Mouse (Mus musculus) heart, embryonic 16.5 days (tissue): ENCODE measurements at regions not wholly inside any gene's neighbourhood (a gene's known extent, or its start where the extent isn't known, plus 50 kb on each side); places are given as distances from the start of the nearest gene placed in this dataset.

ENCODE experiments used
- ATAC-seq: fragments of 200-750 bp; cut with Nextera tagmentation; replicated peaks from 2 replicates; pipeline ENCODE4 v1.8.0; 2017; ENCODE audit warnings: moderate number of reproducible peaks; ENCODE audit not compliant: insufficient read depth, low FRiP score; ENCODE audit errors: extremely low read depth
- H3K27ac ChIP-seq: fragments of 300-500 bp; sonication (generic); 2 replicates; pipeline ENCODE4 v1.5.1; 2014; ENCODE audit warnings: mild to moderate bottlenecking, low read length, control low read depth, moderate library complexity
- H3K27me3 ChIP-seq: fragments of 300-500 bp; sonication (generic); 2 replicates; pipeline ENCODE4 v1.6.1; 2014; ENCODE audit warnings: low read length, mixed read lengths; ENCODE audit not compliant: control insufficient read depth, insufficient read depth
- H3K36me3 ChIP-seq: fragments of 300-500 bp; sonication (generic); 2 replicates; pipeline ENCODE4 v1.6.1; 2014; ENCODE audit not compliant: control insufficient read depth, insufficient read depth
- H3K4me1 ChIP-seq: fragments of 300-500 bp; sonication (generic); 2 replicates; pipeline ENCODE4 v1.6.1; 2014; ENCODE audit warnings: low read length, mixed read lengths; ENCODE audit not compliant: control insufficient read depth, insufficient read depth
- H3K4me2 ChIP-seq: fragments of 300-500 bp; sonication (generic); 2 replicates; pipeline ENCODE4 v1.6.1; 2014; ENCODE audit warnings: low read depth, mild to moderate bottlenecking, control low read depth, low read length
- H3K4me3 ChIP-seq: fragments of 300-500 bp; sonication (generic); 2 replicates; pipeline ENCODE4 v1.5.1; 2014; ENCODE audit warnings: mild to moderate bottlenecking, control low read depth, low read length
- H3K9ac ChIP-seq: fragments of 300-500 bp; sonication (generic); 2 replicates; pipeline ENCODE4 v1.6.1; 2014; ENCODE audit warnings: low read length, control low read depth
- H3K9me3 ChIP-seq: fragments of 300-500 bp; sonication (generic); replicated peaks from 2 replicates; pipeline ENCODE4 v1.6.1; 2016; ENCODE audit warnings: low read length; ENCODE audit not compliant: control insufficient read depth
- whole genome bisulfite sequencing: fragments of 180-500 bp; shearing (Covaris S2); extraction: QIAGEN DNeasy Blood & Tissue Kit; methylation state at CpG from one replicate; pipeline ENCODE4 v1.1.7; 2014; 5-methylcytosine and 5-hydroxymethylcytosine counted together

DNA sequence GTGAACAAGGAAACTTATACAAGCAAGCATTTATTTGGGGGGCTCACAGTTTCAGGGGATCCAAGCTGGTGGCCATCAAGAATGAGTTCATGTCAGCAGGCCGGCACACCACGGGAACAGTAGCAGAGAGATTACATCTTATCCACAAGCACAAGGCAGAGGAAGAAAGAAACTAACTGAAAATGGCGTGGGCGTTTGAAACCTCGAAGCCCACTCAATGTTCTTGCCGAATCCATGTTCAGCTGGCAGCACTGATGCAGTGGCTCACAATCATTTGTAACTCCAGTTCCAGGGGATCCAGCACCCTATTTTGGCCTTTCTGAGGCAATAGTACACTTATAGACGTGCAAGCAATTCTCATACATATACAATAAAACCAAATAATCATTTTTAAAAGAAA lies 404.7 kb downstream of the Cdh26 start:
- 76% methylated on average over 7 of the region's 7 CpGs for WGBS
- no peaks in the 10 kb centered on the region for H3K27me3 ChIP-seq
- H3K9me3 ChIP-seq = no peaks in the 10 kb centered on the region
- peaks cover 14% of the 10 kb centered on the region for H3K4me1 ChIP-seq
- ATAC-seq = no peak
- H3K36me3 ChIP-seq = no peaks in the 10 kb centered on the region
- no peak overlapping the region for H3K27ac ChIP-seq
- no peak overlapping the region for H3K9ac ChIP-seq
- H3K4me2 ChIP-seq = no peak overlapping the region
- no peak overlapping the region for H3K4me3 ChIP-seq

DNA sequence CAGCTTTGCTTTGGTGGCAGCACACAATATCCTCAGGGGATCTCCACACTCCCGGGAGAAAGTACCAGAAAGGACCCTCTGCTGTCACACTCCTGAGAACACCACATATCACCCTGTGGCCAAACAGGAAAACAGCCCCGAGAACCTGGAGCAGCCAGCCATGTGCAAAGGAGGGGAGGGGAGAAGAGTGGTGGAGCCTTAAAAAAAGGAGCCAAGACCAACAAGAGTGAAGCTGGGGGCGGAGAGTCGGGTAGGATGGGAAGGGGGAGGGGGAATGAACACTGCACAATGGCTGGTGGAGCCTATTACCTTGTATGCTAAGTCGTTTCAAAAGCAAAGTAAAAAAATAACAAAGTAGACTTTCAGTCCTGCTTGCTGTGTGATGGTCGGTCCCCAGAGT lies 408.2 kb downstream of the Cdh26 start:
- 28% methylated on average over 6 of the region's 6 CpGs for WGBS
- H3K9me3 ChIP-seq = no peaks in the 10 kb centered on the region
- no peaks in the 10 kb centered on the region for H3K36me3 ChIP-seq
- no peaks in the 10 kb centered on the region for H3K27me3 ChIP-seq
- H3K4me1 ChIP-seq = peaks cover 31% of the 10 kb centered on the region
- H3K4me2 ChIP-seq = no peak overlapping the region
- no peak overlapping the region for H3K9ac ChIP-seq
- no peak for ATAC-seq
- no peak overlapping the region for H3K27ac ChIP-seq
- no peak overlapping the region for H3K4me3 ChIP-seq

DNA sequence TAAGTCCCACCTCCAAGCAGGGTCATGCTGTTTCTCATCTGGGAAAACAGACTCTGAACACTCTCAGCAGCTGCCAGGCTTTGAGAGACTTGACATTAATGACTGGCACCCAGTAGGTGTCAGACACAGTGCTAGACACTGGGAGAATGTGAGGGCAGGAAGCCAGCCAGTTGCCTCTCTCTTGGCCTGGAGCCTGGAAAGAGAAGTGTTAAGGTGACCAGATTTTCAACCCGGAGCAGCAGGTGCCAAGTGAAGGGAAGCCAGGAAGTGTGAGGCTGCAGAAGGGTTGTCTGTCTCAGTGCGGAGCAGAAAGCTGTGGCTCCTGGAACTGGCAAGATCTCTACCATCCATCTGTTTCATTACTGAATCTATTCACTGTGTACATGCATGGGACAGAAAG lies 410.6 kb downstream of the Cdh26 start:
- Histone ChIP-seq H3K4me3 (no peak overlapping the region), H3K27ac (peak overlapping the region; percentile 81), H3K9ac (no peak overlapping the region), H3K4me1 (peaks cover 31% of the 10 kb centered on the region), H3K27me3 (no peaks in the 10 kb centered on the region), H3K36me3 (no peaks in the 10 kb centered on the region), H3K4me2 (no peak overlapping the region), H3K9me3 (no peaks in the 10 kb centered on the region)
- peak; percentile 93 for ATAC-seq
- WGBS = 17% methylated on average over 2 of the region's 2 CpGs

DNA sequence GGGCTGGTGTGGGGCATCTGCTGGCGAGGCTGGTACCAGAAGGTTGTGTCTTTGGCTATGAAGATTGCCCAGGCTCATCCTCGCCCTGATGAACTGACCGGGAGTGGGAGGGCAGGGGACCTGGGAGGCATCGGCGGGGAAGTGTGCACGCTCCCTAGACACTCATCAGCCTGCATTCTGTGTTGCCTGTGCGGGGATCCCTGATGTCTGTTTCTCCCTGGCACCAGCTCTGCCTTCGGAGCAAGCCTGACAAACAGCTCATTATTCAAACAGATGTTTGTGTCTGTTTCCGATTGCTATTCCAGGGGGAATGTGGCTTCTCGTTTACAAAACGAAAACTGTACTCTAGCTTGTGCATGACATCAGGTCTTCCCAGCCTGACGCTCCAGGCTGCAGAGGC lies 412.3 kb downstream of the Cdh26 start:
- Histone ChIP-seq H3K27ac (no peak overlapping the region), H3K4me3 (no peak overlapping the region), H3K27me3 (no peaks in the 10 kb centered on the region), H3K4me2 (no peak overlapping the region), H3K9ac (no peak overlapping the region), H3K4me1 (peaks cover 34% of the 10 kb centered on the region), H3K36me3 (no peaks in the 10 kb centered on the region), H3K9me3 (no peaks in the 10 kb centered on the region)
- no peak for ATAC-seq
- 75% methylated on average over 12 of the region's 12 CpGs for WGBS

DNA sequence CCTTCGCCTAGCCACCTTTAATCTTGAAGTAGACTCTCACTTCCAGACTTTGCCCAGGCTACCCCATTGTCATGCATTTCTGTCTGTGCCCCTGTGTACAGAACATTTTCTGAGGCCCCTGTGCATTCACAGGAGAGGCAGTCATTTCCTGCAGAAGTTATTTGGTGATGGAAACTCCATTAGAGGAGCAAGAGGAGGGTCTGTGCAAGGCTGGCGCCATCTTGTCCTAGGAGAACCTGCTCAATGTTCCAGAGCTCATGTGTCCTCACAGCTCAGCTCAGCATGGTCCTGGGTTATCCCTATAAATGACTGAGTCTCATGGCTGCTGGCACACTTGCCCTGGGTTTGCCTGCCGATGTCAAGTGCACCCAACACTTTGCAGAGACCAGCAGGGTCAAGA lies 413.1 kb downstream of the Cdh26 start:
- no peak for ATAC-seq
- H3K27ac ChIP-seq = no peak overlapping the region

DNA sequence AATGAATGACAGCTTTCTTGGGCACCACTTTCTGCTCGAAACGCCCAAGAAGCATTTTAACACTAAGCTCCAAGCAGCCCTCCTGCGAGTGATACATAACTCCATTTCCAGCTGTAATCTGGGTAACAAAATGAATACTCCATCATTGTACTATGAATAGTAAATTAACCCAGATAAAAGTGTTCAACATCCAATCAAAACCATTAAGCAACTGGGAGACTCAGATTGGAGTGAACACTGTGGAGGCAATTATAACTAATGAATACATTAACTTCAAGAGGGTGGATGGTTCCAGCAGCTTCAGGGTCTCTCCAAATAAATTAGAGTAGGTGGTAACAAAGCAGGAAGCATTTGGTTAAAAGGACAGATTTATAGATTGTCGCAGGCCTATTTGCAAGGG lies 414.2 kb downstream of the Cdh26 start:
- no peaks in the 10 kb centered on the region for H3K9me3 ChIP-seq
- peaks cover 23% of the 10 kb centered on the region for H3K4me1 ChIP-seq
- H3K9ac ChIP-seq = no peak overlapping the region
- H3K4me3 ChIP-seq = no peak overlapping the region
- H3K27me3 ChIP-seq = no peaks in the 10 kb centered on the region
- no peak overlapping the region for H3K27ac ChIP-seq
- H3K36me3 ChIP-seq = no peaks in the 10 kb centered on the region
- ATAC-seq = no peak
- no peak overlapping the region for H3K4me2 ChIP-seq
- WGBS = 83% methylated on average over 4 of the region's 4 CpGs

More for the DNA sequence above, 413.1 kb downstream of the Cdh26 start:
- H3K36me3 ChIP-seq = no peaks in the 10 kb centered on the region
- no peak overlapping the region for H3K4me3 ChIP-seq
- H3K4me2 ChIP-seq = no peak overlapping the region
- no peaks in the 10 kb centered on the region for H3K9me3 ChIP-seq
- peaks cover 33% of the 10 kb centered on the region for H3K4me1 ChIP-seq
- no peak overlapping the region for H3K9ac ChIP-seq
- WGBS = 91% methylated on average over 3 of the region's 3 CpGs
- H3K27me3 ChIP-seq = no peaks in the 10 kb centered on the region

DNA sequence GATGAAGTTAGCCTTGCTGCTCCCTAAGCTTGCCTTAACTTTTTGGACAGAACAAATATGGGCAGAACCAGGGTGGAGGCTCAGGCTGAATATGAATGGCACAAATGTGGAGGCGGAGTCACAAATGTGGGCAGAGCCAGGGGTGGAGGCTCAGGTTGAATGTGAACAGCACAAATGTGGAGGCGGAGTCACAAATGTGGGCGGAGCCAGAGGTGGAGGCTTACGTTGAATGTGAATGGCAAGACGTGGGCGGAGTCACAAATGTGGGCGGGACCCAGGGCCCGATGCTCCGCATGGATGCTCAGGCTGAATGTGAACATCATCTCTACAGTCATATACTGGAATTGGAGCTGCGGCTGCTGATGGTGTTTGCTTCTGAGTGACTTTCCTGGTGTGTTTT lies 420.0 kb downstream of the Cdh26 start:
- H3K4me2 ChIP-seq = no peak overlapping the region
- no peaks in the 10 kb centered on the region for H3K36me3 ChIP-seq
- H3K9me3 ChIP-seq = no peaks in the 10 kb centered on the region
- WGBS = 80% methylated on average over 10 of the region's 10 CpGs
- H3K27me3 ChIP-seq = no peaks in the 10 kb centered on the region
- no peak overlapping the region for H3K27ac ChIP-seq
- no peak overlapping the region for H3K4me3 ChIP-seq
- H3K9ac ChIP-seq = no peak overlapping the region
- no peak for ATAC-seq
- 0 out of 2 replicates have a peak, but pooled peaks cover 3% of the 10 kb centered on the region for H3K4me1 ChIP-seq

DNA sequence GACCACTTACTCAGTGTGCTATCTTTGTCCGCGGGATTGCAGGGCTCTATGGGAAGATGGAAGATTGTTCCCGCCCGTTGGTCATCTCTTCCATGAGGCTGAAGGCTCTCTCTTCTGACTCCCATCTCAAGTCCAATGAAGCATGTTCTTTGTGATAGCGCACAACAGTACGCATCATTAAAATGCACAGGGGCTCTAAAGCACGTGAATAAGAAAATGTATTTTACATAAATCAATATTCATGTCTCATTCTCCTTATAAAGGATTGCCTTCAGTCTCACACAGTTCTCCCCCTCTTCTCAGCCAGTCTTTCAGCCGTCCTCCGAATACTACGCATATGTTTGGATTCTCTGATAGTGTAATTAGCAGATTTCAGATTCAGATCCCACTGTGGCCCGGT lies 420.4 kb downstream of the Cdh26 start:
- H3K4me1 ChIP-seq = 0 out of 2 replicates have a peak, but pooled peaks cover 3% of the 10 kb centered on the region
- WGBS = 84% methylated on average over 11 of the region's 11 CpGs

DNA sequence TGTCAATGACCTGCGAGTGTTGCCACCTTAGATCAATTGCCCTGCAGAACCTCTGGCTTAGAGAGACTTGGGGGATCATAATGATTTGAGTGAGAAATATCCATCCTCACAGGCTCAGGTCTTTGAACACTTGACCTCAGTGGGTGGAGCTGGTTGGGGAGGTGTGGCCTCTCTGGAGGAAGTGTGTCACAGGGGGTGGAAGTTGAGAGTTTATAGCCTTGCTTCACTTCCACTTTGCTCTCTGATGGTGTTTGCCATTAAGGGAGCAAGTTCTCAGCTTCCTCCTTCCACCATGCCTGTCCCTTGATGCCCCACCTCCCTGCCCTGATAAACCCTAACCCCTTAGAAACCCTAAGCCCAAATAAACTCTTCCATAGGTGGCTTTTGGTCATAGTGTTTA lies 423.7 kb downstream of the Cdh26 start:
- no peak overlapping the region for H3K9ac ChIP-seq
- H3K4me2 ChIP-seq = no peak overlapping the region
- no peaks in the 10 kb centered on the region for H3K27me3 ChIP-seq
- no peaks in the 10 kb centered on the region for H3K36me3 ChIP-seq
- H3K27ac ChIP-seq = no peak overlapping the region
- 89% methylated on average over 1 of the region's 1 CpGs for WGBS
- H3K9me3 ChIP-seq = no peaks in the 10 kb centered on the region
- H3K4me1 ChIP-seq = no peaks in the 10 kb centered on the region
- H3K4me3 ChIP-seq = no peak overlapping the region
- ATAC-seq = no peak

More for the DNA sequence above, 420.4 kb downstream of the Cdh26 start:
- H3K36me3 ChIP-seq = no peaks in the 10 kb centered on the region
- H3K9me3 ChIP-seq = no peaks in the 10 kb centered on the region
- H3K9ac ChIP-seq = no peak overlapping the region
- H3K4me2 ChIP-seq = no peak overlapping the region
- no peak overlapping the region for H3K27ac ChIP-seq
- H3K27me3 ChIP-seq = no peaks in the 10 kb centered on the region
- H3K4me3 ChIP-seq = no peak overlapping the region
- ATAC-seq = no peak

DNA sequence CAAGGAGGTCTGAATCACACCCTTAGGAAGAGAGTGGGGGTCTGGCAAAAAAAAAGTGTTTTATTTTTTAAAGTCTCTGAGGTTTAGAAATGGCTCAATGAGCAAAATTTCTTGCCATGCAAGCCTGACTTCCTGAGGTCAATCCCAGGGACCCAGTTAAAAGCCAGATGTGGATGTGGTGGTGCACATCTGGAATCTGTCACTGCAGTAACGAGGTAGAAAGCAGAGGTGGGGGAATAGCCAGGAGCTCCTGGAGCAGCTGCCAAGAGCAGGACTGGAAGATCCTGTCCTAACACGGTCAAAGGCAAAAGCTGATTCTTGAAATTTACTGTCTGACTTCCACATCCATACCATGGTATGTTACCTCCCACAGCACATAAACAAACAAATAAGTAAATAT lies 424.4 kb downstream of the Cdh26 start:
- ATAC-seq = no peak
- Histone ChIP-seq H3K4me2 (no peak overlapping the region), H3K4me3 (no peak overlapping the region), H3K9me3 (no peaks in the 10 kb centered on the region), H3K36me3 (no peaks in the 10 kb centered on the region), H3K9ac (no peak overlapping the region), H3K4me1 (no peaks in the 10 kb centered on the region), H3K27me3 (no peaks in the 10 kb centered on the region), H3K27ac (no peak overlapping the region)
- WGBS = 40% methylated on average over 2 of the region's 2 CpGs
